Mouse (Mus musculus): ENCODE results near the gene Thrb.

GRCm38 (mm10) chr14:17988580-17988979, 328.5 kb downstream of the Thrb start:
- TF ChIP-seq SIN3A (IDR thresholded peaks at IDR 0.05; ENCODE audit: low read length): no peak
- TF ChIP-seq USF1 (IDR thresholded peaks at IDR 0.05; ENCODE audit: low read depth, low read length): no peak
- TF ChIP-seq CTCF (IDR thresholded peaks at IDR 0.05 in 2 of 3, conservative IDR thresholded peaks at IDR 0.05 in 1 of 3; ENCODE audit: control insufficient read depth in 1 of 3, insufficient read depth in 1 of 3, low read depth in 2 of 3, low read length in 3 of 3, poor library complexity in 1 of 3, severe bottlenecking in 1 of 3): no peak
- TF ChIP-seq HCFC1 (IDR thresholded peaks at IDR 0.05; ENCODE audit: low read depth, low read length): no peak
- no peak for TF ChIP-seq POLR2AphosphoS5 (IDR thresholded peaks at IDR 0.05; ENCODE audit: borderline replicate concordance, low read depth, low read length)
- TF ChIP-seq TBP (IDR thresholded peaks at IDR 0.05; ENCODE audit: low read depth, low read length): no peak
- TF ChIP-seq POLR2AphosphoS2 (IDR thresholded peaks at IDR 0.05; ENCODE audit: low read length): no peak
- TF ChIP-seq MAZ (IDR thresholded peaks at IDR 0.05; ENCODE audit: low read depth, low read length): no peak
